Mouse (Mus musculus): ENCODE data around the gene Gm21981. TPM values are rescaled to one million over a fixed set of nuclear protein-coding genes. Genes with fewer than 3 reads are reported as not detected.

The Gm21981 gene
- polyA plus RNA-seq, 1 experiment from 2014 or later = 1.5 TPM

- WGBS = under 1% methylated on average over 14 of the region's 23 CpGs
- no peaks in the 10 kb centered on the region for H3K27me3 ChIP-seq (replicated peaks; ENCODE audit: control insufficient read depth, insufficient read depth, low read length)
- peak; percentile 1; the same call in 1 of the 2 replicates for ATAC-seq (ENCODE audit: low read depth)
Measured at GRCm38 (mm10) chr17:47695337-47695710, 1.1 kb upstream of the Gm21981 start.

DNA sequence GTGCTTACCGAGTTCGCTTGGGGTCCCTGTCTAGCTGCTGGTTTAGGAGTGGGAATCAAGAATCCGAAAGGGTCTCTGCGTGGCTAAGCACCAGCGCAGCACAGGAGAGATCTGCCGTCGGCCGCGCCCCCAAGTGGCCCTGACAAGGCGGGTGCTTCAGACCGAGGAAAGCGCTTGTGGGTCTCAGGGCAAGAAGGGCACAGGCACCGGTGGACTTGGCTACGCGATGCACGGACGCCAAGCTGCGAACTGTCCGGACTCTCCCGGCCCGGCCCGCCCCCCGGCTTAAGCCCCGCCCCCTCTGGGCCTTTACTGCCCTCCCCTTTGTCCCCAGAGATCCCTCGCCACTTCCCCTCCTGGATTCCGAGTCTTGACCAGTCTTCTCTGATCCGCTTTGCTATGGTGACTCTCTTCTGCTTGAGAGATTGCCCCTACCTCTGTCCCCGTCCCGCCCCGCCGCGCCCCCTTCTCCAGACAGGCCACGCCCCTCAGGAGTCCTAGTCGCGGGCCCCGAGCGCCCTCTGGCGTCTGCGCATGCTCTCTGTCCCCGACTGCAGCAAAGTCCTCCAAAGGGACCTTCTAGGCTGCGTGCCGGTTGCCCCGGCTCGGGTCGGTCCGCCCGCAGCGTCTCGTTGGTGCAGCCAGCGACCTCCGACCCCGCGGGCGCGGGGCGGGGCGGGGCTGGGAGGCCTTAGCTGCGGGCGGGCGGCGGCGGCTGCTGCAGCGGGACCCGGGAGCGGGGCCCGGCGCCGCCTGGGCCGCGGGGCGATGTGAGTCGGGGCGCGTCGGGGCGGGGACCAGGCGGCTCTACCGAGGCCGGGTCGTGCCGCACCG, 465 bp upstream of the Gm21981 start, which contains the start of gene Prickle4:
Gene Prickle4 (minus strand): TSS at position 234 of the 834 bp plus-strand sequence.
- Histone ChIP-seq H3K9ac (ENCODE audit: low read depth, low read length) (peak within 1 kb of the TSS; percentile 87), H3K27ac (replicated peaks; ENCODE audit: low read depth, low read length) (peak within 1 kb of the TSS; percentile 63), H3K36me3 (ENCODE audit: control insufficient read depth, insufficient read depth, low read length) (peaks cover 7% of the 10 kb centered on the region; the same call in 1 of the 2 replicates), H3K4me1 (ENCODE audit: control insufficient read depth, insufficient read depth, low read length) (no peaks in the 10 kb centered on the region; the same call in 1 of the 2 replicates), H3K4me2 (ENCODE audit: low read depth, low read length) (peak within 1 kb of the TSS; percentile 84), H3K4me3 (ENCODE audit: low read depth, low read length) (peak within 1 kb of the TSS; percentile 85), H3K27me3 (replicated peaks; ENCODE audit: control insufficient read depth, insufficient read depth, low read length) (no peaks in the 10 kb centered on the region), H3K9me3 (ENCODE audit: control insufficient read depth, low read length) (no peaks in the 10 kb centered on the region)
- ATAC-seq (ENCODE audit: low read depth) (peak; percentile 96), DNase-seq (ENCODE audit: low spot score) (peak; percentile 96)
- WGBS = under 1% methylated on average over 30 of the region's 82 CpGs

More at GRCm38 (mm10) chr17:47695337-47695710, 1.1 kb upstream of the Gm21981 start:
- no peaks in the 10 kb centered on the region for H3K9me3 ChIP-seq (ENCODE audit: control insufficient read depth, low read length)
- no peaks in the 10 kb centered on the region; the same call in 1 of the 2 replicates for H3K4me1 ChIP-seq (ENCODE audit: control insufficient read depth, insufficient read depth, low read length)
- H3K4me3 ChIP-seq (ENCODE audit: low read depth, low read length) = peak overlapping the region; percentile 85
- H3K36me3 ChIP-seq (ENCODE audit: control insufficient read depth, insufficient read depth, low read length) = peaks cover 11% of the 10 kb centered on the region; the same call in 1 of the 2 replicates
- peak overlapping the region; percentile 84 for H3K4me2 ChIP-seq (ENCODE audit: low read depth, low read length)
- peak overlapping the region; percentile 63; the same call in 1 of the 2 replicates for H3K27ac ChIP-seq (replicated peaks; ENCODE audit: low read depth, low read length)
- H3K9ac ChIP-seq (ENCODE audit: low read depth, low read length) = peak overlapping the region; percentile 87
- DNase-seq (ENCODE audit: low spot score) = no peak

DNA sequence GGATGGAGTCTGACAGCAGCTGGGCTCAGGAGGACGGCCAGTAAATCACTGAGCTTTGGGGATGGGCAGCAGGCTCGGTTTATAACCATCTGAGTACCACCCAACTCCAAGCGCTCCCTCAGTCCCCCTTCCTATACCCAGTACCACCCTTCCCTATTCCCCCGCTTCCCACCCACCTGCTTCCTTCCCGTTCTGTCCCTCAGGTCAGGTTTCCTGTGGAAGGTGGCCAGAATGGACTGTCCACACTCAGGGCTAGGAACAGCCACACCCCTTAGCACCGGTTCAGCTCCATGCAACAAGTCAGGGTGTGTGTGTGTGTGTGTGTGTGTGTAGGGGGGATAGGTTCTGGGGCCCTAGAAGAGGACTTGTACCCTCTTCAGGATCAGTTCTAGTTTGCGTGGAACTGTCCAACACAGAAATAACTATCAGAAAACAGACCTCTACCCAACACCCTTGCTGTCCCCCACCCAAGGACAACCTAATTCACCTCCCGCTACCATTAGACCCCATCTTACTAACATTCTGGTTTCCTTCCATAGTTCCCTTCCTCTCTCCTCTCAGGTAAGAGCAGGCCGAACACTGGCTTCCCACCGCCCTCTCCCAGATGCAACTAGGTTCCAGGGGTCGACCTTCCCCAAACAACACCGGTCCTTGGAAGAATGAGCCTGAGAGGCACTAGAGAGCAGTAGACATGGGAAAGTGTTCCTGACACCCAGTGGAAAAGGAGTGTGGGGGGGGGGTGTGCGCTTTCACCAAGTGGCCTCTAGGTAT, 399 bp downstream of the Gm21981 start:
- Histone ChIP-seq H3K36me3 (ENCODE audit: control insufficient read depth, insufficient read depth, low read length) (0 out of 2 replicates have a peak, but pooled peaks cover 4% of the 10 kb centered on the region), H3K9me3 (ENCODE audit: control insufficient read depth, low read length) (no peaks in the 10 kb centered on the region), H3K27ac (replicated peaks; ENCODE audit: low read depth, low read length) (no peak overlapping the region), H3K27me3 (replicated peaks; ENCODE audit: control insufficient read depth, insufficient read depth, low read length) (no peaks in the 10 kb centered on the region), H3K4me3 (ENCODE audit: low read depth, low read length) (peak overlapping the region; percentile 85), H3K4me1 (ENCODE audit: control insufficient read depth, insufficient read depth, low read length) (no peaks in the 10 kb centered on the region; the same call in 1 of the 2 replicates), H3K4me2 (ENCODE audit: low read depth, low read length) (peak overlapping the region; percentile 84), H3K9ac (ENCODE audit: low read depth, low read length) (peak overlapping the region; percentile 87)
- 39% methylated on average over 13 of the region's 13 CpGs for WGBS
- DNase-seq (ENCODE audit: low spot score) = no peak
- no peak for ATAC-seq (ENCODE audit: low read depth)

- 97% methylated on average over 3 of the region's 3 CpGs for WGBS
- no peak overlapping the region for H3K27ac ChIP-seq (replicated peaks; ENCODE audit: low read depth, low read length)
Measured at GRCm38 (mm10) chr17:47691650-47692049, 2.6 kb downstream of the Gm21981 start.

GRCm38 (mm10) chr17:47689894-47690293, 4.4 kb downstream of the Gm21981 start:
- Histone ChIP-seq H3K9ac (ENCODE audit: low read depth, low read length) (no peak overlapping the region), H3K36me3 (ENCODE audit: control insufficient read depth, insufficient read depth, low read length) (peaks cover 13% of the 10 kb centered on the region), H3K27me3 (replicated peaks; ENCODE audit: control insufficient read depth, insufficient read depth, low read length) (no peaks in the 10 kb centered on the region), H3K4me2 (ENCODE audit: low read depth, low read length) (peak overlapping the region; percentile 98), H3K4me3 (ENCODE audit: low read depth, low read length) (no peak overlapping the region), H3K4me1 (ENCODE audit: control insufficient read depth, insufficient read depth, low read length) (peaks cover 5% of the 10 kb centered on the region; the same call in 1 of the 2 replicates), H3K9me3 (ENCODE audit: control insufficient read depth, low read length) (no peaks in the 10 kb centered on the region), H3K27ac (replicated peaks; ENCODE audit: low read depth, low read length) (no peak overlapping the region)
- DNase-seq (ENCODE audit: low spot score) (no peak), ATAC-seq (ENCODE audit: low read depth) (no peak)
- WGBS = 81% methylated on average over 5 of the region's 8 CpGs

More at GRCm38 (mm10) chr17:47691650-47692049, 2.6 kb downstream of the Gm21981 start:
- no peak for ATAC-seq (ENCODE audit: low read depth)
- Histone ChIP-seq H3K27me3 (replicated peaks; ENCODE audit: control insufficient read depth, insufficient read depth, low read length) (no peaks in the 10 kb centered on the region), H3K4me1 (ENCODE audit: control insufficient read depth, insufficient read depth, low read length) (peaks cover 5% of the 10 kb centered on the region; the same call in 1 of the 2 replicates), H3K9ac (ENCODE audit: low read depth, low read length) (no peak overlapping the region), H3K9me3 (ENCODE audit: control insufficient read depth, low read length) (no peaks in the 10 kb centered on the region), H3K4me2 (ENCODE audit: low read depth, low read length) (no peak overlapping the region), H3K36me3 (ENCODE audit: control insufficient read depth, insufficient read depth, low read length) (no peaks in the 10 kb centered on the region), H3K4me3 (ENCODE audit: low read depth, low read length) (no peak overlapping the region)
- no peak for DNase-seq (ENCODE audit: low spot score)

GRCm38 (mm10) chr17:47688608-47689575, 5.4 kb downstream of the Gm21981 start, which contains the start of gene Frs3:
Gene Frs3 (plus strand): TSS chr17:47689030.
- peak; percentile 66 for ATAC-seq (ENCODE audit: low read depth)
- Histone ChIP-seq H3K4me1 (ENCODE audit: control insufficient read depth, insufficient read depth, low read length) (peaks cover 5% of the 10 kb centered on the region; the same call in 1 of the 2 replicates), H3K27me3 (replicated peaks; ENCODE audit: control insufficient read depth, insufficient read depth, low read length) (no peaks in the 10 kb centered on the region), H3K27ac (replicated peaks; ENCODE audit: low read depth, low read length) (peak within 1 kb of the TSS; percentile 87), H3K9ac (ENCODE audit: low read depth, low read length) (peak within 1 kb of the TSS; percentile 92), H3K4me3 (ENCODE audit: low read depth, low read length) (peak within 1 kb of the TSS; percentile 89), H3K9me3 (ENCODE audit: control insufficient read depth, low read length) (no peaks in the 10 kb centered on the region), H3K36me3 (ENCODE audit: control insufficient read depth, insufficient read depth, low read length) (peaks cover 23% of the 10 kb centered on the region), H3K4me2 (ENCODE audit: low read depth, low read length) (peak within 1 kb of the TSS; percentile 98)
- DNase-seq (ENCODE audit: low spot score) = peak; percentile 80
- WGBS = under 1% methylated on average over 34 of the region's 58 CpGs

- 0% methylated on average over 6 of the region's 9 CpGs for WGBS
- DNase-seq (ENCODE audit: low spot score) (no peak), ATAC-seq (ENCODE audit: low read depth) (no peak)
- 0 out of 2 replicates have a peak, but pooled peaks cover 5% of the 10 kb centered on the region for H3K4me1 ChIP-seq (ENCODE audit: control insufficient read depth, insufficient read depth, low read length)
- peak within 1 kb of the TSS; percentile 98 for H3K4me2 ChIP-seq (ENCODE audit: low read depth, low read length)
- no peaks in the 10 kb centered on the region for H3K27me3 ChIP-seq (replicated peaks; ENCODE audit: control insufficient read depth, insufficient read depth, low read length)
- peaks cover 29% of the 10 kb centered on the region for H3K36me3 ChIP-seq (ENCODE audit: control insufficient read depth, insufficient read depth, low read length)
- peak within 1 kb of the TSS; percentile 89 for H3K4me3 ChIP-seq (ENCODE audit: low read depth, low read length)
- H3K9ac ChIP-seq (ENCODE audit: low read depth, low read length) = peak within 1 kb of the TSS; percentile 92
- H3K27ac ChIP-seq (replicated peaks; ENCODE audit: low read depth, low read length) = peak within 1 kb of the TSS; percentile 87
- no peaks in the 10 kb centered on the region for H3K9me3 ChIP-seq (ENCODE audit: control insufficient read depth, low read length)
Measured at GRCm38 (mm10) chr17:47688344-47688607, 6.0 kb downstream of the Gm21981 start, which contains the start of gene Tomm6. Gene Tomm6 (minus strand): TSS chr17:47688386.
